Mouse (Mus musculus) monocyte, adult 2 months (primary cell): Measurements from ENCODE around the gene Foxj2.
A peak's percentile ranks its signal among the peaks of the same experiment; 100 is the strongest.

Experiments
- DNase-seq, 2 experiments: peaks; one replicate each; pipeline ENCODE4 v3.0.0; 2022; ENCODE audit warnings: low spot score in 2 of 2, low read depth in 1 of 2

The Foxj2 gene

GRCm38 (mm10) chr6:122819306-122820070 is at the start of gene Foxj2:
Gene Foxj2 (plus strand): TSS chr6:122819914.
- no peak for DNase-seq

GRCm38 (mm10) chr6:122770760-122771315 is 48.9 kb upstream of the Foxj2 start:
- DNase-seq = no peak

- no peak for DNase-seq
Measured at GRCm38 (mm10) chr6:122772701-122773100, 47.0 kb upstream of the Foxj2 start.

GRCm38 (mm10) chr6:122774345-122774744 is 45.4 kb upstream of the Foxj2 start:
- no peak for DNase-seq

GRCm38 (mm10) chr6:122776040-122776439 is 43.7 kb upstream of the Foxj2 start:
- no peak for DNase-seq

- DNase-seq = no peak
Measured at GRCm38 (mm10) chr6:122779916-122780315, 39.8 kb upstream of the Foxj2 start.

GRCm38 (mm10) chr6:122781167-122781566 is 38.5 kb upstream of the Foxj2 start:
- DNase-seq = no peak

GRCm38 (mm10) chr6:122782164-122782563 is 37.5 kb upstream of the Foxj2 start:
- DNase-seq = no peak

GRCm38 (mm10) chr6:122784866-122785265 is 34.8 kb upstream of the Foxj2 start:
- DNase-seq = no peak

- DNase-seq = no peak
Measured at GRCm38 (mm10) chr6:122786275-122786674, 33.4 kb upstream of the Foxj2 start.

- DNase-seq = no peak
Measured at GRCm38 (mm10) chr6:122795254-122795935, 24.3 kb upstream of the Foxj2 start.

- DNase-seq = no peak
Measured at GRCm38 (mm10) chr6:122800640-122801300, 18.9 kb upstream of the Foxj2 start.

- no peak for DNase-seq
Measured at GRCm38 (mm10) chr6:122801301-122801800, 18.4 kb upstream of the Foxj2 start, which contains the start of gene Slc2a3. Gene Slc2a3 (minus strand): TSS chr6:122801640.

- DNase-seq = no peak
Measured at GRCm38 (mm10) chr6:122801801-122802514, 17.8 kb upstream of the Foxj2 start.

GRCm38 (mm10) chr6:122804418-122804817 is 15.3 kb upstream of the Foxj2 start:
- DNase-seq = peak in 1 of 2 experiments; percentile 64

- no peak for DNase-seq
Measured at GRCm38 (mm10) chr6:122810022-122810614, 9.6 kb upstream of the Foxj2 start.

GRCm38 (mm10) chr6:122810615-122811279 is 9.0 kb upstream of the Foxj2 start:
- peak; percentile 91 to 95 for DNase-seq

- DNase-seq = peak; percentile 80 to 89
Measured at GRCm38 (mm10) chr6:122811280-122811652, 8.4 kb upstream of the Foxj2 start.

- peak in 1 of 2 experiments; percentile 57 for DNase-seq
Measured at GRCm38 (mm10) chr6:122811771-122812600, 7.7 kb upstream of the Foxj2 start.
